Mouse (Mus musculus) embryo, embryonic 11 days (tissue): Measurements from ENCODE around the gene D430041D05Rik.
A peak's percentile ranks its signal among the peaks of the same experiment; 100 is the strongest.

ENCODE experiments used
- DNase-seq: peaks from one replicate; pipeline ENCODE4 v3.0.0-alpha.2; 2015

D430041D05Rik gene

GRCm38 (mm10) chr2:104410963-104411545 lies at the start of gene D430041D05Rik:
Gene D430041D05Rik (minus strand): TSS chr2:104411013.
- no peak for DNase-seq

DNA sequence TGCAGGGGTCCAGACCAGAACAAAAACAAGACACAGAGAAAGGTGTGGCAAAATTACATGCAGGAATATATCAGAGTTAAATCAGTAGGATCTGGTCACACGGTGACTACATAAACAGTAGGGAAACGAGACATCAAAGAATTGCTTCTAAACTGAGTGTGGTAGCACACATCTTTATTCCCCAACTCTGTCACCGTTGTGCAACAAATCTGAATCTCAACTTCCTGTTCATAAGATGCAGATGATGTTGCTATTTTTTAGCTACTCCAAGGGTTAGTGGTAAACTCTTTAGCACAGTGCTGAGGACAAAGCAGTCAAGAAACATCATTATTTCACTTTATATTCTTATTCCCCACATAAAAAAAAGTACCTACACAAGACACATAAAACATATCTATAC lies 49.2 kb upstream of the D430041D05Rik start:
- DNase-seq = no peak

DNA sequence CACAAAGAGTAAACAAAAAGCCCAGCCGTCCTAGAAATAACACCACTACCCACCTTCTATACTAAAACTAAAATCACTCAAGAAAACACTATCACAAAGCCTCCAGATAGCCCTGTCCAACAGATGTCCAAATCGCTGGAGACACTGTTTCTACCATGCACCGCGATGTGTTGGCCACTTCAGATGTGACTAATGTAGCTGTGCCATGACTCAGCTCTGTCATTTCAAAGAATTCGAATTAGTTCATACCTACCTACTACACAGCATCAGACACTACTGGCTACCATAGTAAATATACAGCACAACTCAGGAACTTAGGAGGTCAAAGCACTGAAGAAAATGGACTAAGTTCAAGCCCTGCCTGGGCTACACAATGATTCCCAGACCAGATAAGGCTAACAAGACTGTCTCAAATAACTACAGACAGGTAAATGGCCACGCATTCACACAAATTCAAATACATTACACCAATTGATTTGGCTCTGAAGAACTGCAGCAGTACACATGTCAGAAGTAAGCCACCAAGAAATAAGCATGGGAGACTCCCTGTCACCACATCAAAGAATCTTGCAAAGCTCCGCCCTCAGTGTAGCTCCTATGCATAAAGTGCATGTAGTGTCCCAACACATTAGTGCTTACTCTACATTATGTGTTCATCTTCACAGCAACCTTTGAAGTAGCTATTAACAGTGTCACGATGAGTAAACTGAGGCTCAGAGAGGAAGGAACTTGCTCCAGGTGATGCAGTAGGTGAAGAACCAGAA lies 47.9 kb upstream of the D430041D05Rik start:
- no peak for DNase-seq

DNA sequence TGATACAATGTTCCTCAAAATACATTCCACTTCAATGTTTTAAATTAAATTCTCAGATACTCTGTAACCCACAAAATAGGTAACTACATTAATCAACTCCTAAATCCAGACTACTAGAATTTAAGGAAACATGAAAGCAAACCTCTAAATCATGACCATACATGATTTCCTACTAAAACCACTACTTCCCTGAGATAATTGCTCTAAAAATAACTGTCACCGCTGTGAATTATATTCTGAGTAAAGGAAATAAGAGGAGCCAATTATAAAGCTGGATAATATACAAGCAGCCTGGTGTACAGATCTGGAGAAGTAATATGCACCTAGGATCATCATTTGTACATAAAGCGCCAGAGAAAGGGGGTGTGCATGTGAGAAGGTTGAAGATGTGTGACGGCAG lies 46.3 kb upstream of the D430041D05Rik start:
- DNase-seq = no peak

GRCm38 (mm10) chr2:104450685-104451084 lies 39.9 kb upstream of the D430041D05Rik start:
- no peak for DNase-seq

DNA sequence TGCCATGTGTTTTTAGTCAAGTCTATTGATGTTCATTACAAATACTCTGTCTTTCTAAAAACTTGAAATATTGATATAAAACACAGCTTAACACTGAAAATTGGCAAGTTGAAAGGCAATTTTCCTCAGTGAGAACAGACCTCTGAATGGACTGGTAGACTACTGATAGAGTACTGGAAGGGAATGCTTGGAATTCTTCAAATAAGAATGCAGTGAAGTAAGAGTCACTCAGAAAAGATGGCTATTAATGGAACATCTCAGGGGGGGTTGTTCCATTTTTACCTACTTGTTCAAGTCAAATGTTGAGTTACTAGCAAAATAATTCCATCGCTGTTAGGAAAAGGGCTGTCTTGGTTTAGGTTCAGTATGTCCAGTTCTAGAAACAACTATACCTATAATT lies 38.4 kb upstream of the D430041D05Rik start:
- no peak for DNase-seq

DNA sequence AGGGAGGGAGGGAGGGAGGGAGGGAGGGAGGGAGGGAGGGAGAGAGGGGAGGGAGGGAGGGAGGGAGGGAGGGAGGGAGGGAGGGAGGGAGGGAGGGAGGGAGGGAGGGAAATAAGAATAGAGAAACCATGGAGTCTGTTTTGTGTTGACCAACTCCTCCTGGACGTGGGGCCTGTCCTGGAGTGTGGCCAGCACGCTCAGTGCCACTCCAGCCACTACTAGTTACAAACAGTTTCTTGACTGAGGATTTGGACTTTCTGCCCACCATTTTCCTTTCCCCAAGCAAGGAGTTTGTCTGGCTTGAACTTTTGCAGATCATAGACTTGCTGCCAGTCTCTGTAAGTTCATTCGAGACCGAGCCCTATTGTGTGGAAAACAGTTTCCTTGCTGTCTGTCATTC lies 37.4 kb upstream of the D430041D05Rik start:
- DNase-seq = no peak

GRCm38 (mm10) chr2:104446016-104446415 lies 35.2 kb upstream of the D430041D05Rik start:
- DNase-seq = no peak

- DNase-seq = peak; percentile 75
These were observed 34.0 kb upstream of the D430041D05Rik start for GRCm38 (mm10) chr2:104444776-104445175.

DNA sequence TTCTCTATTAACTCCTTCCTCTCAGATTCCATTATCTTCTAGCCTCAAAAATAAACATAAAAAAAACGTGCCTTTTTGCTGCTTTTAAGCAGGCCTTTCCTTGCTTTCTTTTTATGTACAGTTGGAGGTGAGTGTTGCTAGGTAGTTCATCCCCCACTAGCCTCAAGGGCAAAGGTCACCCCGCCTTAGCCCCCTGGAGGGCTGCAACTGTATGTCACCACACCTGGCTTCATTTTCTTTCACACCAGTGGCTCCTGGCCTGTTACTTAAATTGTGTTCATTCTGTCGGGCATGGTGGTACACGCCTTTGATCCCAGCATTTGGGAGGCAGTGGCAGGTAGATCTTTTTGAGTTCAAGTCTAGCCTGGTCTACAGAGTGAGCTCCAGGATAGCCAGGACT lies 31.5 kb upstream of the D430041D05Rik start:
- no peak for DNase-seq

DNA sequence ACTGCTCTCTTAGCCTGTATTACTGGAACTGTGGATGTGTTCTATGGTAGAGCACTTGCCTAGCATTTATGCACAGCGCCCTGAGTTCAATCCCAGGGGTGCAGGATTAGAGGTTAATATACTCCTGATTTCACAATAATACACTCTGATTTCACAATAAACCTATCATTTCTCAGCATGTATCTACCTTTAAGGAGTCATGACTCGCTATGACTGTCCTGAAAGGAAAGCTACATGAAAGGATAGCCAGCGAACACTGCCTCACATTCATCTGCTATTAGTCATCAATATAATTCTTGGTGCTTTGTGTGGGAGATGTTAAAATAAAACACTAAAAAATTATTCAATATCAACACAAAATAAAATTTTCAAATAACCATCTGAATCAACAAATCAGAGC lies 25.4 kb upstream of the D430041D05Rik start:
- DNase-seq = no peak

DNA sequence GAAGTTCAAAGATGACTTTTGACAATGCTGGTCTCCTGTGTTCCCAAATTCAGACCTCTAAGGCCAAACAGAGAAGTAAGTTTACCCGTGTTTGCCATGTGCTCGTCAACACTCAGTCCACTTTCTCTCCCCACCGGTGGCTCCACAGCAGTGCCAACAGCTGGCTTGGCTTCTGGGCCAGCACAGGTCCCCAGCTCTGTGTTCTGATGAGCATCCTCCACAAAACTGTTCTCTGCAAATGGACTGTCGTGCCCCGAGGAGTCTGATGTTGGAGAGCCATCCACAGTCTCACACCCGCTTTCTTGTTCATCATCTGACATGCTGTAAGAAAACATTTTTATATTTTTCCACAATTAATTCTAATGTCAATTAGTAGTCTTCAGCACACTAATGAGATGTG lies 20.3 kb upstream of the D430041D05Rik start:
- DNase-seq = no peak

GRCm38 (mm10) chr2:104430566-104430965 lies 19.8 kb upstream of the D430041D05Rik start:
- DNase-seq = no peak

GRCm38 (mm10) chr2:104426112-104426511 lies 15.3 kb upstream of the D430041D05Rik start:
- no peak for DNase-seq

DNA sequence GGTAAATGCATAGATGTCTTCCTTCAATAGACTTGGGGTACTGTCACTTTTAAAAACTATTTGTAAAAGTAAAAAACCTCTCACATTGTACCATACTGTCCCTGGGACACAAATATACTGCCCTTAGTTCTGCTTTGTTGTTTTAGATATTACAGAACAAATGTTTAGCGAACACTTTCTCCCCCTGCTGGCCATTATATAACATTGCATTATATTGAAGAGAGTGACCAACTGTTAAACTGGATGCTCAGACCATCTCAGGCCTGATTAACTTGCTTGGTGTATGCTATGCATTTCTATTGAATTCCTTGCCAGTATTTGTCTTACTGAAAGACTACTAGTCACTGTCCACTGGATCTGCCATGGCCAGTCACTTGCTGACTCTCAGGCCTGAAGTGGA lies 11.4 kb upstream of the D430041D05Rik start:
- DNase-seq = peak; percentile 67

GRCm38 (mm10) chr2:104420805-104421204 lies 10.0 kb upstream of the D430041D05Rik start:
- no peak for DNase-seq

DNA sequence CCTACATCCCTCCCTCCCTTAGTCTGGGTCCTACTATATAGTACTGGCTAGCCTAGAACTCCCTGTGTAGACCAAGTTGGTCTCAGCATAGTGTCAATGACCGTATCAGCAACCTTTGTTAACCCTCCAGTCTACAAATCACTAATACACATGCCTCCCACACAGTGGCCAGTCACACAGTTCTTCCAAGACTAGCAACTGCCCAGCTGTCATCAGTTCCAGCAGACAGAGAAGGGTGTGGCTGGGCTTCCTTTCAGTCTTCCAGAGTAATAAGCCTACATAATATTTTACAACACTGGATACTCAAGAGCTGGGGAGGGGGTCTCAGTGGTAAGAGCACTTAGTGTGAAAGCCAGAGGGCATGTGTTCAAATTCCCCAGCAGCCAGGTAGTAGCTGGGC lies 9.2 kb upstream of the D430041D05Rik start:
- DNase-seq = no peak

DNA sequence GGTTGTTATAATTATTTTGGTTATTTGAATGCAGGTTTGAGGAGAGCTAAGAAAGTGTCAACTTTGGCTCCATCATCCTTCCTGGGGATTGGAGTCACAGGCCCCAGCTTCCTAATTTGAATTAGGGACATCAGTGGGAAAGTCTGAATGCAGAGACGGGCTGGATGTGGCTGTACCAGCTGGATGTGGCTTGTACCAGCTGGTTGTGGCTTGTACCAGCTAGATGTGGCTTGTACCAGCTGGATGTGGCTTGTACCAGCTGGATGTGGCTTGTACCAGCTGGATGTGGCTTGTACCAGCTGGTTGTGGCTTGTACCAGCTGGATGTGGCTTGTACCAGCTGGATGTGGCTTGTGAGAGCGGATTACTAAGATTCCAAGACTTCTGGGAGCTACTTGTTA lies 8.6 kb upstream of the D430041D05Rik start:
- DNase-seq = no peak

DNA sequence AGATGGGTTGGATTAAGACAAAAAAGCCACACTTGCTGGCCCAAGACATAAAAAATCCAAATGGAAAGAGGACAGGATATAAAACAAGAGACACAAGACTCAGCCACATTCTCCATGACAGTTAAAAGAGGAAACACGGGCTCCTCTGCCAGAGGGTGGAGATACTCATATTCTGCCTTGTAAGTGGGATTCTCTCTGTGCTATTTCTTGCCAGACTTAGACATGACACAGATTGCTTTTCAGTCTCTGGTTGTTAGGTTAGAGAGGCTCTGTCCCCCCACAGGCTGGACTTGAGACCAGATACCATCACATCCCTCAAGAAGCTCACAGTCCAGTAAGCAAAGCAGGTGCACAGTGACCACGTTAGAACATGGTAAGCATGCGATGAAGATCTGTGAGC lies 2.2 kb upstream of the D430041D05Rik start:
- no peak for DNase-seq

GRCm38 (mm10) chr2:104412496-104412895 lies 1.7 kb upstream of the D430041D05Rik start:
- no peak for DNase-seq

- no peak for DNase-seq
These were observed 993 bp upstream of the D430041D05Rik start for GRCm38 (mm10) chr2:104411806-104412205.

DNA sequence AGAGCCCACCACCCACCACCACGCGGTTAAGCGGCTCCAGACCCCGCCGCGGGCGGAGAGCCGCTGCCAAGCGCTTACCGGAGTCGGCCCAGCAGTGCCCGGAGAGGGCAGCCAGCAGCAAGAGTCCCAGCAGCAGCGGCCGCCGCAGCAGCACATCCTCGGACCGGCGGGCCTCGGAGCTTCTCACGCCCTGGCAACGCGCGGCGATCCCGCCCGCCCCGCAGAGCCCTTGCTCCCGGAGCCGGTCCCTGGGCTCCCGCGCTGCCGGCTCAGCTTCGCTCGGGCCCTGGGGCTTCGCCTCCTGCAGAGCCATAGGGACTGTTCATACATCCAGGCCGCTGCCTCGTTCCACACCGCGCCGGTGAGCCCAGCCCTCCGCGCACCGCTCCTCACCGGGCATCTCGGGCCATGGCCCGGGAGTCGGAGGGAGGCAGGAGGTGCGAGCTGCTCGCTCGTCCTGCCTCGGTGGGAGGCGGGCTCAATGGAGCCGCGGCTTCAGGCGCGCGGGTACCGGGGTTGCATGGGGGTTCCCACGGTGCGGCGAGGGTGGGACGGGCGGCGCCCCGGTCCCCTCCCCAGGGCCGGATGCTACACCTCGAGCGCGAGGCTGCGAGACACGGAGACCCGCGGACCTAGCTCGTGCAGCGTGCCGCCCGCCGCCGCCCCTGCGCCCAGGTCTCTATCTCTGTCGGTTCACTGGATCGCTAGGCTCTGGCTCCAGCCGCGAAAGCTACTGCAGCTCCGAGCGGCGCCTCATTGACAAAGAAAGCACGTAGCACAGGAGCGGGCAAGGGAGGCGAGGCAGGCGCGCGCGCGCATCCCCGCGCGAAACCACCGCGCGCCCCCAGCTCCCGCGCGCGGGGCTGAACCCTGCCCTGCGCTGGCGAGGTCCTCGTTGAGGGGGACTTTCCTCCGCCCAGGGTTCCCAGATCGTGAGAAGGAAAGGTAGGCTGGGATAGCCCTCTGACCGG lies 677 bp downstream of the D430041D05Rik start:
- peak; percentile 77 for DNase-seq

DNA sequence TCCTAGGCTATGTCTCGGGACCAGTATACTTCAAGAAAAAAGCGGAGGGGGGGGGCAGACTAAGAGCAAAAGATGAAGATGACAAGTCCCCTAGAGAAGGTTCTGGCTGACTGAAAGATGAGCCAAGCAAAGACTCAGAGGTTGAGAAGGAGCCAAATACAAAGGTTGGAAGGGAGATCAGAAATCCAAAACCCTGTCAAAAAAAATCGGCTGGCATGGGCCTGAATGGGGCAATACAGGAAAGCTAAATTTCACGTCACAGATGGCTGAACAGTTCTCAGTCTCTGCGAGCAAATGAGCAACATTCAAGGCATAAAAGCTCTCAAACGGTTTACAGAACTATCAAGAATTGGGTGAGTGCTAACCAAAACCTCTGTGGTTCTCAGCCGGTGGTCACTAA lies 2.5 kb downstream of the D430041D05Rik start:
- no peak for DNase-seq

DNA sequence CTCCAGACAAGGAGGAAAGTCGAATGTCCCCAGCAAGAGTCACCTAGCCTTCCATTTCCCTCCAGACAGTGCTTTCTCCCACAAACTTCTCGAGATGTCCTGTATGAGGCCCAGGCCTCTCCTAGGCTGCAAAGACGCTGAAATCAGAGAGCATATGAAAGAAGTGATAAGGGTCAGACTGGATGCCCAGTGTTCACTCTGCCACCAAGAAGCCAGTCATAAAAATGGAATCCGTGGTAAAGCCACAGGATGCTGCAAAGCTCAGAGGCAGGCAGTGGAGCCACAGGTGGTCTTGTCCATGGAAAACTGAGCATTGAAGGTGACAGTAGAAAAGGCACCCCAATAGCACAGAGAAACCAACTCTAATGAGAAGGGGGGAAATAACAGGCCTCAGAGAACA lies 2.9 kb downstream of the D430041D05Rik start:
- no peak for DNase-seq
